Mouse (Mus musculus): Measurements from ENCODE around the gene Adgrg4. TPM values are rescaled to one million over a fixed set of nuclear protein-coding genes. Genes with fewer than 3 reads are reported as not detected.

Gene Adgrg4
- not detected in 2 replicates for polyA plus RNA-seq (2015; fragmentation: Nextera tagmentation; extraction: Ambion mirVana)

GRCm38 (mm10) chrX:56869863-56870262 lies at the start of gene Adgrg4:
Gene Adgrg4 (plus strand): TSS chrX:56870163.

GRCm38 (mm10) chrX:56821765-56822603 lies 48.0 kb upstream of the Adgrg4 start, which contains the start of gene Map7d3:
Gene Map7d3 (minus strand): TSS chrX:56822326.

GRCm38 (mm10) chrX:57042774-57043173 lies 172.8 kb downstream of the Adgrg4 start, which contains the start of gene Brs3:
Gene Brs3 (plus strand): TSS chrX:57043074.

Other genes with a start within 250 kb of the Adgrg4 start
- 211 and 226 TPM in 2 replicates for gene Fhl1, start 138.4 kb upstream of the Adgrg4 start, polyA plus RNA-seq (2015; fragmentation: Nextera tagmentation; extraction: Ambion mirVana)
- 1.2 and 1.5 TPM in 2 replicates for gene Map7d3, start 47.8 kb upstream of the Adgrg4 start, polyA plus RNA-seq (2015; fragmentation: Nextera tagmentation; extraction: Ambion mirVana)
- gene Brs3, start 172.9 kb downstream of the Adgrg4 start, polyA plus RNA-seq (2015; fragmentation: Nextera tagmentation; extraction: Ambion mirVana) = 0.24 and 0.43 TPM in 2 replicates
- 82.7 and 88.5 TPM in 2 replicates for gene Htatsf1, start 183.4 kb downstream of the Adgrg4 start, polyA plus RNA-seq (2015; fragmentation: Nextera tagmentation; extraction: Ambion mirVana)
- gene Vgll1, start 217.9 kb downstream of the Adgrg4 start, polyA plus RNA-seq (2015; fragmentation: Nextera tagmentation; extraction: Ambion mirVana) = not detected in 2 replicates